Mouse (Mus musculus) CH12.LX (cell line): Measurements from ENCODE around the gene Cox14. TPM values are rescaled to one million over a fixed set of nuclear protein-coding genes. Genes with fewer than 3 reads are reported as not detected.

Experiments used
- DNase-seq: peaks from one replicate; pipeline ENCODE4 v3.0.0-alpha.2; 2013; ENCODE audit errors: extremely low read depth
- H3K27ac ChIP-seq: 2 replicates; pipeline ENCODE4 v1.5.1; 2012; ENCODE audit warnings: low read depth, mild to moderate bottlenecking, control low read depth, moderate library complexity; ENCODE audit not compliant: insufficient read depth
- H3K27me3 ChIP-seq: replicated peaks from 2 replicates; pipeline ENCODE3; 2012; ENCODE audit warnings: inconsistent platforms
- H3K36me3 ChIP-seq, 2 experiments: replicated peaks in 1 of 2; 2 replicates each; pipeline versions ENCODE3 to v1.6.1; 2012; ENCODE audit warnings: inconsistent platforms in 1 of 2, low read length in 1 of 2, mild to moderate bottlenecking in 1 of 2, mixed read lengths in 1 of 2, moderate library complexity in 1 of 2; ENCODE audit not compliant: control insufficient read depth in 1 of 2, insufficient read depth in 1 of 2
- H3K4me1 ChIP-seq, 2 experiments: 2 replicates each; pipeline ENCODE4 v1.6.1; 2012; ENCODE audit warnings: inconsistent platforms in 1 of 2, moderate library complexity in 1 of 2; ENCODE audit not compliant: insufficient read depth in 2 of 2, control insufficient read depth in 1 of 2
- H3K4me2 ChIP-seq: 2 replicates; pipeline ENCODE4 v1.6.1; 2012; ENCODE audit warnings: low read depth, mild to moderate bottlenecking, control low read depth; ENCODE audit not compliant: poor library complexity, insufficient read depth, severe bottlenecking
- H3K4me3 ChIP-seq, 3 experiments: fragments of 150-350 bp in 1 of 3; sonication (generic) in 1 of 3; replicated peaks in 1 of 3; 2 replicates each; pipeline versions ENCODE3 to v1.5.1; 2011 to 2012; ENCODE audit warnings: low read depth in 2 of 3, low read length in 2 of 3, mild to moderate bottlenecking in 2 of 3, moderate library complexity in 2 of 3, control low read depth in 1 of 3, improper control_type of control experiment in 1 of 3, inconsistent platforms in 1 of 3, mixed read lengths in 1 of 3; ENCODE audit not compliant: poor library complexity in 1 of 3
- H3K79me2 ChIP-seq: replicated peaks from 2 replicates; pipeline ENCODE4 v1.6.1; 2012; ENCODE audit warnings: mild to moderate bottlenecking, moderate library complexity; ENCODE audit not compliant: control insufficient read depth, poor library complexity, insufficient read depth, severe bottlenecking; ENCODE audit errors: extremely low read depth
- H3K9ac ChIP-seq: 2 replicates; pipeline ENCODE4 v1.6.1; 2012; ENCODE audit warnings: low read depth, mild to moderate bottlenecking, control low read depth, moderate library complexity; ENCODE audit not compliant: insufficient read depth
- H3K9me3 ChIP-seq: replicated peaks from 2 replicates; pipeline ENCODE3; 2012; ENCODE audit warnings: low read length, inconsistent platforms, mixed read lengths
- CHD2 ChIP-seq: IDR thresholded peaks from 2 replicates; pipeline ENCODE4 v1.6.1; 2011; ENCODE audit warnings: low read length, improper control_type of control experiment
- E2F4 ChIP-seq: IDR thresholded peaks from 2 replicates; pipeline ENCODE4 v1.6.1; 2011; ENCODE audit warnings: low read depth, low read length, improper control_type of control experiment; ENCODE audit not compliant: insufficient replicate concordance
- ETS1 ChIP-seq: conservative IDR thresholded peaks from 2 replicates; pipeline ENCODE4 v1.6.1; 2012; ENCODE audit warnings: low read depth, mild to moderate bottlenecking, inconsistent platforms, low read length, improper control_type of control experiment, moderate library complexity
- HCFC1 ChIP-seq: IDR thresholded peaks from 2 replicates; pipeline ENCODE4 v1.6.1; 2012; ENCODE audit warnings: low read depth, mild to moderate bottlenecking, inconsistent platforms, low read length, improper control_type of control experiment
- IRF4 ChIP-seq: IDR thresholded peaks from 2 replicates; pipeline ENCODE4 v1.6.1; 2014; ENCODE audit warnings: low read depth, mild to moderate bottlenecking, inconsistent platforms, low read length, improper control_type of control experiment
- MAFK ChIP-seq: IDR thresholded peaks from 2 replicates; pipeline ENCODE4 v1.6.1; 2011; ENCODE audit warnings: low read length, improper control_type of control experiment; ENCODE audit not compliant: insufficient replicate concordance
- MAZ ChIP-seq: IDR thresholded peaks from 2 replicates; pipeline ENCODE4 v1.6.1; 2012; ENCODE audit warnings: low read depth, mild to moderate bottlenecking, inconsistent platforms, low read length, improper control_type of control experiment, moderate library complexity
- MYC ChIP-seq: IDR thresholded peaks from 2 replicates; pipeline ENCODE4 v1.6.1; 2011; ENCODE audit warnings: low read depth, mild to moderate bottlenecking, improper control_type of control experiment, low read length
- POLR2AphosphoS2 ChIP-seq: IDR thresholded peaks from 2 replicates; pipeline ENCODE4 v1.6.1; 2011; ENCODE audit warnings: low read depth, low read length, improper control_type of control experiment
- SMC3 ChIP-seq: IDR thresholded peaks from 2 replicates; pipeline ENCODE4 v1.6.1; 2011; ENCODE audit warnings: low read depth, low read length, improper control_type of control experiment
- TBP ChIP-seq: conservative IDR thresholded peaks from 2 replicates; pipeline ENCODE4 v1.6.1; 2011; ENCODE audit warnings: low read depth, low read length, improper control_type of control experiment
- TCF12 ChIP-seq: IDR thresholded peaks from 2 replicates; pipeline ENCODE4 v1.6.1; 2014; ENCODE audit warnings: low read depth, mild to moderate bottlenecking, inconsistent platforms, low read length, improper control_type of control experiment
- UBTF ChIP-seq: IDR thresholded peaks from 2 replicates; pipeline ENCODE4 v1.6.1; 2012; ENCODE audit warnings: low read depth, mild to moderate bottlenecking, inconsistent platforms, low read length, improper control_type of control experiment, moderate library complexity
- USF2 ChIP-seq: conservative IDR thresholded peaks from 2 replicates; pipeline ENCODE4 v1.6.1; 2011; ENCODE audit warnings: low read depth, low read length, improper control_type of control experiment
- ZC3H11A ChIP-seq: IDR thresholded peaks from 2 replicates; pipeline ENCODE4 v1.6.1; 2012; ENCODE audit warnings: low read depth, mild to moderate bottlenecking, inconsistent platforms, low read length, improper control_type of control experiment
- ZKSCAN1 ChIP-seq: IDR thresholded peaks from 2 replicates; pipeline ENCODE4 v1.6.1; 2012; ENCODE audit warnings: low read depth, inconsistent platforms, low read length, improper control_type of control experiment, borderline replicate concordance
- ZNF384 ChIP-seq: IDR thresholded peaks from 2 replicates; pipeline ENCODE4 v1.6.1; 2012; ENCODE audit warnings: low read depth, low read length, improper control_type of control experiment, inconsistent platforms
- dilution Hi-C: fragments of 300-500 bp; cut with MboI; formaldehyde crosslinking; loops from 2 replicates; pipeline ENCODE4 v1.14.3; 2020; ENCODE audit warnings: low sequenced_read_pairs; ENCODE audit not compliant: extremely low pct_unique_long_range_greater_than_20kb, extremely low pct_ligation_motif_present
- in situ Hi-C: fragments of 300-500 bp; cut with MboI; formaldehyde crosslinking; loops from 3 replicates; pipeline ENCODE4 v1.14.3; 2019; ENCODE audit warnings: low sequenced_read_pairs, low pct_ligation_motif_present, low pct_unique_long_range_greater_than_20kb, mixed read lengths
- polyA plus RNA-seq: library from polyadenylated mRNA; unstranded; fragments of >175 nt; gene quantifications from 2 replicates; pipeline ENCODE4 v1.2.1, GENCODE M21; 2012; ENCODE audit warnings: low read depth; ENCODE audit not compliant: insufficient read length
- total RNA-seq, 2 experiments: library from RNA; depleted of rRNA; stranded (reverse); fragments of 300-350 nt in 1 of 2; fragments of >200 nt in 1 of 2; gene quantifications; 2 replicates each; pipeline ENCODE4 v1.2.3; 2012 to 2014

Gene Cox14
- total and polyA plus RNA-seq, 3 experiments, result 98.8 to 140 (median 119) TPM

DNA sequence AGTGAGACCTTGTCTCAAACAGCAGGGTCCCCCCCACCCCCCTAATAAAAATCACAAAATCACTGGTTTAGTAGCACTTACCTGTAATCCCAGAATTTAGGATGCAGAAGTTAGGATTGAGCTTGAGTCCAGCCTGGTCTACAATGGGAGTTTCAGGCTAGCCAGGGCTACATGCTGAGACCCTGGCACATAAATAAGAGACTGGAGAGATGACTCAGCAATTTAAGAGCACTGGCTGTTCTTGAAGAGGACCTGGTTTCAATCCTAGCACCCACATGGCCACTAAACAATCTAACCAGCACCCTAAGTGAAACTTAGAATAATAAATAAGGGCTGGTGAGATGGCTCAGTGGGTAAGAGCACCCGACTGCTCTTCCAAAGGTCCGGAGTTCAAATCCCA is 5.7 kb downstream of the Cox14 start:
- Histone ChIP-seq H3K27ac (no peak overlapping the region), H3K4me2 (no peak overlapping the region), H3K36me3 (peaks cover 27 to 73% of the 10 kb centered on the region in 2 experiments), H3K27me3 (no peaks in the 10 kb centered on the region), H3K4me3 (no peak overlapping the region), H3K9ac (no peak overlapping the region), H3K9me3 (peaks cover 4% of the 10 kb centered on the region), H3K4me1 (peaks cover 0 to 11% of the 10 kb centered on the region in 2 experiments; a peak in 2 of 4 replicates), H3K79me2 (peaks cover 8% of the 10 kb centered on the region; the same call in 1 of the 2 replicates)
- in situ Hi-C loops (no loop called here), dilution Hi-C loops (no loop called here)
- TF ChIP-seq MAFK (peak; percentile 82), IRF4 (no peak)
- DNase-seq, result no peak

DNA sequence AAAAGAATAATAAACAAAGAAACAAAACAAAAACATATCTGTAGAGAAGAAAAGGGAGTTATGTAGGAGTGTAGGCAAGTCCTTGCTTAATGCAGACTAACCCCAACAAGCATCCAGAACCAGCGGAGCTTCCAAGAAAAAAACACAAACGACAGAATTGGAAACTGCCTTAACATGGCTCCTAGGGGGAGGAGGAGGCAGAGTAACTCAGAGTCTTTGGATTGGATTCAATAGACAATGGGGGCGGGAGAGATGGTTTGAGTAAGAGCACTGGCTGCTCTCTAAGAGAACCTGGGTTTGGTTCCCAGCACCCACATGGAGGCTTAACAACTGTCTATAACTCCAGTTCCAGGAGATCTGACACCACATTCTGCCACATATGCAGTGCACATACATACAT is 6.3 kb downstream of the Cox14 start:
- H3K36me3 ChIP-seq, result peaks cover 32 to 79% of the 10 kb centered on the region in 2 experiments
- no peak overlapping the region for H3K9ac ChIP-seq
- peaks cover 0 to 10% of the 10 kb centered on the region in 2 experiments; a peak in 2 of 4 replicates for H3K4me1 ChIP-seq
- peaks cover 3% of the 10 kb centered on the region; the same call in 1 of the 2 replicates for H3K79me2 ChIP-seq
- no peak for DNase-seq
- no peak overlapping the region for H3K27ac ChIP-seq
- no peaks in the 10 kb centered on the region for H3K27me3 ChIP-seq
- H3K9me3 ChIP-seq, result peaks cover 4% of the 10 kb centered on the region
- no peak overlapping the region for H3K4me2 ChIP-seq
- in situ Hi-C loops, result no loop called here
- dilution Hi-C loops, result no loop called here
- peak; percentile 57; the same call in 1 of the 2 replicates for TF ChIP-seq POLR2AphosphoS2
- no peak for TF ChIP-seq HCFC1
- TF ChIP-seq SMC3, result no peak
- no peak overlapping the region for H3K4me3 ChIP-seq

DNA sequence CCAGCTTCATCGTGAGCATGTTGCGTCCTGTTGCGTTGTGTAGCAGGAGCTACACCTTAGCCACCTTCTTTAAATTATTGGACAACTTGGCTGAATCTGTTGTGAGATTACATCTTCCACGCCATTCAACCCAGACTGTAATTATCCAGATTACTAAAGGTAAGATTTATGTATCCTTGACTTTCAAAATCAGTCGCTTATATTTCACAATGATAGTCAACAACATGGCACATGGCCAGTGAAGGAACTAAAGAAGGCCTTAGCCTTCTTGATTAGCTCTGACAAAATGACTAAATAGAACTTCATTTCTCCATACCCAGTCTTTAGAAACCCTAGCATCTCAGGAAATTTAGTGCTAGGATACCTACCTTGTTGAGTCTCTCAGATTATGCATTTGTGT is 7.8 kb downstream of the Cox14 start:
- no peak overlapping the region for H3K4me2 ChIP-seq
- dilution Hi-C loops (no loop called here), in situ Hi-C loops (no loop called here)
- peaks cover 4% of the 10 kb centered on the region for H3K9me3 ChIP-seq
- no peaks in the 10 kb centered on the region for H3K27me3 ChIP-seq
- DNase-seq, result no peak
- no peak for TF ChIP-seq MAZ
- no peak for TF ChIP-seq ETS1
- TF ChIP-seq CHD2, result no peak
- no peak for TF ChIP-seq TBP
- TF ChIP-seq ZKSCAN1, result no peak
- no peak for TF ChIP-seq USF2
- no peak for TF ChIP-seq ZNF384
- no peak for TF ChIP-seq TCF12
- no peak for TF ChIP-seq ZC3H11A
- TF ChIP-seq POLR2AphosphoS2, result no peak
- TF ChIP-seq MYC, result no peak
- TF ChIP-seq E2F4, result no peak
- no peak for TF ChIP-seq UBTF
- no peak overlapping the region for H3K27ac ChIP-seq
- H3K4me3 ChIP-seq, result no peak overlapping the region
- H3K4me1 ChIP-seq, result peaks cover 0 to 17% of the 10 kb centered on the region in 2 experiments; a peak in 2 of 4 replicates
- no peaks in the 10 kb centered on the region for H3K79me2 ChIP-seq
- peaks cover 37 to 83% of the 10 kb centered on the region in 2 experiments for H3K36me3 ChIP-seq
- H3K9ac ChIP-seq, result no peak overlapping the region
